Mouse (Mus musculus) activated CD4-positive, CD25-positive, alpha-beta regulatory T cell (primary cell): ENCODE results near the gene Gbgt1. TPM values are rescaled to one million over a fixed set of nuclear protein-coding genes. Genes with fewer than 3 reads are reported as not detected.

Source experiments
- polyA plus RNA-seq, 2 experiments: library from polyadenylated mRNA; unstranded; fragments of 100-300 nt; shearing (Covaris generic); gene quantifications; one replicate each; pipeline ENCODE4 v1.2.1; 2017

The Gbgt1 gene
- polyA plus RNA-seq, result under 1 TPM in 1 of 2 experiments, not detected in 1; 0.12 TPM

DNA sequence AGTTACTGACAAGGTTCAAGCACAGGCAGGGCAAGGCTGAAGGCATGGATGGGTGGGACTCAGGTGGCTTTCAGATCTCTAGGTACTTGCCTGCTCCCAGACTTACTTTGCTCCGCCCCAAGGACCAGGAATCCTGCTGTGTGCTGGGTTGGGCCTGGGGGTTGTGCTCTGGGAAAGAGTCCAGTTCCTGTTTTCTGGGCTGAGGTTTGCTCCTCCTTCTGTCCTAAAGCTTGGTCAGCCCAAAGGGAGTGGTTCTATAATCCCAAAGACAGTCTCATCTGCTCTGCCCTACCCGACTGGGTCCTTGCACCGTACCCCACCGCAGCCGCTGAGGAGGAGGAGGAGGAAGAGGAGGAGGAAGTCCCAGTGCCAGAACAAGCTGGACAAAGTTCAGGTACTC, at the start of gene Gbgt1:
TSS of gene Gbgt1 (plus strand) at position 221 of the 400 bp plus-strand sequence.

DNA sequence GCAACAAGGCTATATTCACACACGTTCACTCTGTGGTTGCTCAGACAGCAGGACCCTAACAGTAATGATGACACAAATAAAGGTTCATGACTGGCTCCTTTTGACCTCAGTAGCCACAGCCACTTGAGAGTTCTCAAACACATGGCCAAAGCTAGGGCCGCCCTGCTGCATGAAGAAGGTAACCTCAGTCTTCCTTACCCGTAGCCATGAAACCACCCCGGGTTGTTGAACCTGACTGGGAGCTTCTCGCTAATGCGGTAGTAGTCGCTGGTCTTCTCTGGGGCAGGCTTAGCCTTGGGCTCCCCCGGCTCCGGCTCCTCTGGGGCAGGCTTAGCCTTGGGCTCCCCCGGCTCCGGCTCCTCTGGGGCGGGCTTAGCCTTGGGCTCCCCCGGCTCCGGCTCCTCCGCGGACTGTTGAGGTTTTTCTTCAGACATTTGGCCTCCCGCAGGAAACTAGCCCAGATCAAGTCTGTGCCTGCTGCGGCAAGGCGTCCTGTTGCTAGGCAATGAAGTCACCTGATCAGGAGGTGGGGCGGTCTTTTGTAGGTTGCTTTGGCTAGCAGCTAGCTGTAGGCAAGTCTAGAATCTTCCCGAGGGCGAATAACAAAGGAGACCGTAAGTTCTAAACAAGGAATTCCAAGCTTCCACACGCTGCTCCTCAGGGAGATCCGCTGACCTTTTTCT, 30.7 kb upstream of the Gbgt1 start, which contains the start of gene 1700007K13Rik:
TSS of gene 1700007K13Rik (minus strand) at position 497 of the 683 bp plus-strand sequence.

DNA sequence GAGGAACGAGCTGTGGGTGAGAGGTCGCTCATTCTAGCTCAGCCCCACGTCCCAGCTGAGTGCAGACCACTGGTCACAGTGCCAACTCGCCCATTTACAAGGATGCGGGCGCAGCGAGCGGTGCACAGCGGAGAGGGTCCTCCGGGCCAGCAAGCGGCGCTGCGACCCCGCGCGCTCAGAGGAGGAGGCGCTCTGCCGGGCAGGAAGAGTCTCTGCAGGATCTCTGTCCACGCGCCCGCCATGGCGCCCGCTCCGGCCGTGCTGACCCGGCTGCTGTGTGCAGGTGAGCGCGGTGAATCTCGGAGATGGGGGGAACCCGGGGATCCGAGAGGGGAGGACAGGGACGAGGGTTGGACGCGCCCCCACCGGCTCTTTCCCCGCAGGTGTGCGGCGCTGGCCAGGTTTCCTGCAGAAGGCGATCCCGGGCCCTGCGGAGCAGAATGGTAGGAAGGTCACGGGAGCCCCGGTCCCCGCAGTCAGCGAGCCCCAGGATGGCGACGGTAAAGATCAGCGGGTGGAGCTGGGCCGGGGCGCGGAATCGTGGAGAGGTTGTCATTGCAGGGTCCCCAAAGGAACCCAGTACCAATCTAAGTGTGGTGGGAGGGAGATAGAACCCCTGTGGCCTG, 28.7 kb upstream of the Gbgt1 start, which contains the start of gene Mrps2:
TSS of gene Mrps2 (plus strand) at position 207 of the 626 bp plus-strand sequence.

DNA sequence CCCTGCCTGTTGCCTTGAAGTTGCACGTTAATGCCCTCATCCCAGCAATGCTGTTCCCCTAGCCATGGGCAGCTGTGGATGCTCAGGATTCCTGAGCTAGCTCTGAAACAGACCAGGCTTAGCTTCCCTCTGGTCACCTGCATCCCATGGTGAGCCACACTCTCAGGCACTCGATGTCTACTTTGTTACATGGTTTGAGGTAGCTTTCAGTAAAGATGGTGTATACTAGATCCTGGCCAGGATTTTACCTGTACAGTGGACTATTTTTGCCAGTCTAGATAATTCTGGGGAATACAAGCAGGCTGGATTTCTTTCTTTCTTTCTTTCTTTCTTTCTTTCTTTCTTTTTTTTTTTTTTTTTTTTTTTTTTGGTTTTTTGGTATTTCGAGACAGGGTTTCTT, 9.1 kb downstream of the Gbgt1 start, which contains the start of gene Gm10134:
TSS of gene Gm10134 (plus strand) at position 301 of the 400 bp plus-strand sequence.

DNA sequence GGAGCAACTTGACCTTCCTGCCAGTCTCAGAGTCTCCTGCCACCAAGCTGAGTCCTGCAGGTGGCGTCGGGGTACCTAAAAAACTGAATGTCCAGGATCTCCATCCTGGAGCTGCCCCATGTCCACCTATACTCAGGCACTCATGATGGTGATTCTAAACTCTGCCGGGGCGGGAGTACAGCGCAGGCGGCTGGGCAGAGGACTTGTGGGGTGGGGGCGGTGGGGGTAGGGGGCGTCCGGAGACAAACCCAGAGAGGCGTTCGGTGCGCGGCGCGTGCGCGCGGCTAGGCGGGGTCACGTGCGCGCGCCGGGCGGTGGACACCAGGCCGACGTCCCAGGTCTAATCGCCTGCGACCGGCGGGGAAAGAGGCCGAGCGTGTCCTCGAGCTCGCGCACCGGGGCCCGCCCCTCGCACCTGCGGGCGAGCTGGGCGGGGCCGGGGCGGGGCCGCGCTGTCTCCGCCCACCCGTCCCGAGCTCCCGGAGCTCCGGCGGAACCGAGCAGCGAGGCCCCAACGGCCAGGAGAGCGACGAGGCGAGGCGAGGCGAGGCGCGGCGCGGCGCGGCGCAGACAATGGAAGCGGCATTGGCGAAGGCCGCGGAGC, 16.2 kb downstream of the Gbgt1 start, which contains the start of gene Ralgds:
TSS of gene Ralgds (plus strand) at position 328 of the 604 bp plus-strand sequence.

Other genes with a start within 250 kb of the Gbgt1 start
- gene Ppp1r26, start 50.1 kb upstream of the Gbgt1 start, polyA plus RNA-seq, result not detected
- under 1 TPM in 1 of 2 experiments, not detected in 1; 0.64 TPM for gene 1700007K13Rik, start 30.6 kb upstream of the Gbgt1 start, polyA plus RNA-seq
- gene Mrps2, start 28.8 kb upstream of the Gbgt1 start, polyA plus RNA-seq, result 10 to 100 TPM; 27.4 to 34.1 TPM
- gene Gm10134, start 9.2 kb downstream of the Gbgt1 start, polyA plus RNA-seq, result under 1 TPM; 0.78 to 0.84 TPM
- 10 to 100 TPM; 14.1 to 38.3 TPM for gene Ralgds, start 16.2 kb downstream of the Gbgt1 start, polyA plus RNA-seq
- under 1 TPM in 1 of 2 experiments, not detected in 1; 0.25 TPM for gene Cel, start 66.5 kb downstream of the Gbgt1 start, polyA plus RNA-seq
- 10 to 100 TPM; 14.2 to 23.5 TPM for gene Gtf3c5, start 86.9 kb downstream of the Gbgt1 start, polyA plus RNA-seq
- gene Gfi1b, start 125.1 kb downstream of the Gbgt1 start, polyA plus RNA-seq, result 1 to 10 TPM in 1 of 2 experiments, not detected in 1; 2.0 TPM
- 10 to 100 TPM; 24.0 to 26.5 TPM for gene Tsc1, start 144.3 kb downstream of the Gbgt1 start, polyA plus RNA-seq
- gene Spaca9, start 202.8 kb downstream of the Gbgt1 start, polyA plus RNA-seq, result not detected
- under 1 TPM in 1 of 2 experiments, not detected in 1; 0.50 TPM for gene Ak8, start 203.3 kb downstream of the Gbgt1 start, polyA plus RNA-seq